Mouse (Mus musculus) stomach, embryonic 15.5 days (tissue): ENCODE data around the gene Hspb1. TPM values are rescaled to one million over a fixed set of nuclear protein-coding genes. Genes with fewer than 3 reads are reported as not detected.
A peak's percentile ranks its signal among the peaks of the same experiment; 100 is the strongest.

ENCODE experiments used
- ATAC-seq: fragments of 200-750 bp; cut with Nextera tagmentation; 2 replicates; pipeline ENCODE4 v1.8.0; 2017; ENCODE audit warnings: low read depth, moderate number of reproducible peaks, moderate TSS enrichment; ENCODE audit not compliant: insufficient read depth, low FRiP score
- H3K27ac ChIP-seq: fragments of 300-500 bp; sonication (generic); 2 replicates; pipeline ENCODE4 v1.5.1; 2015; ENCODE audit warnings: mild to moderate bottlenecking, inconsistent platforms
- H3K27me3 ChIP-seq: fragments of 300-500 bp; sonication (generic); replicated peaks from 2 replicates; pipeline ENCODE4 v1.6.1; 2015; ENCODE audit warnings: inconsistent platforms
- H3K36me3 ChIP-seq: fragments of 300-500 bp; sonication (generic); 2 replicates; pipeline ENCODE4 v1.6.1; 2015; ENCODE audit warnings: inconsistent platforms
- H3K4me1 ChIP-seq: fragments of 300-500 bp; sonication (generic); 2 replicates; pipeline ENCODE4 v1.6.1; 2015; ENCODE audit warnings: inconsistent platforms
- H3K4me2 ChIP-seq: fragments of 300-500 bp; sonication (generic); 2 replicates; pipeline ENCODE4 v1.6.1; 2015; ENCODE audit warnings: mild to moderate bottlenecking, inconsistent platforms
- H3K4me3 ChIP-seq: fragments of 300-500 bp; sonication (generic); replicated peaks from 2 replicates; pipeline ENCODE4 v1.5.1; 2015; ENCODE audit warnings: inconsistent platforms
- H3K9ac ChIP-seq: fragments of 300-500 bp; sonication (generic); 2 replicates; pipeline ENCODE4 v1.6.1; 2015; ENCODE audit warnings: inconsistent platforms
- H3K9me3 ChIP-seq: fragments of 300-500 bp; sonication (generic); 2 replicates; pipeline ENCODE4 v1.6.1; 2016; ENCODE audit warnings: inconsistent platforms
- WGBS: fragments of 180-500 bp; shearing (Covaris S2); methylation state at CpG from one replicate; pipeline ENCODE4 v1.1.7; 2015; 5-methylcytosine and 5-hydroxymethylcytosine counted together
- polyA plus RNA-seq: library from polyadenylated mRNA; unstranded; fragments of >200 nt; fragmentation: Nextera tagmentation; extraction: Ambion mirVana; gene quantifications from 2 replicates; pipeline ENCODE4 v1.2.1, GENCODE M21; 2015

Gene Hspb1
- polyA plus RNA-seq, 1 experiment from 2014 or later, result 451 TPM

DNA sequence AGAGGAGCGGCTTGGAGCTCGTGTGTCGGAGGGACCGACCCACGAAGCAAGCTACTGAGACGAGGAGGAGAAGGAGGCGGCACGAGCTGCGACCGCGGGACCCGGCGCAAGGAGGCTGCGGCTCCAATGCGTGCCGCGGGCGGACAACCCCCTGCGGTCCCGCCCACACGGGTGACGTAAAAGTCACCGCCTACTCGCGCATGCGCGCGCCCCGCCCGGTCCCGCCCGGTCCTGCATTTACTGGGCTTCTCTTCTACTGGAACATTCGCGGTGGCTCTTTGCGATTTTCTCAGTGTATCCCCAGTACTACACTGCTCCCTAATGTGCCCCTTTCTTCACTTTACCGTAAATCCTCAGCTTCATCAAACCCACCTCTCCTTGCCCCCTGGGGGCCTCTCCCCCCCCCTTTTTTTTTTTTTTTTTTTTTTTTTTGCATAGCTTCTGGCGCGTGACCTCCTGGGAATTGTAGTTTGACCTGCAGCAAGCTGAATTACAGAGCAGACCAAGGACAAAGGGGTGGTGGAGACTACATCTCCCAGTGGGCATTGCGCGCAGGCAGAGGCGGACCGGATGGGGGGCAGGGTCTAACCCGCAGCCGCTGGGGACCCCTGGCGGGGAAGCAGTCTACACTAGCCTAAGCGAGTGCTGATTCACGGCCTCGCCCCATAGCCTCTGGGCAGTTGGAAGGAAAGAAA lies 46.9 kb downstream of the Hspb1 start, which contains the start of gene Ywhag:
Gene Ywhag, minus strand, starts transcription at position 136 of the 695 bp plus-strand sequence.
- peak within 1 kb of the TSS; percentile 54 for H3K4me2 ChIP-seq
- peak within 1 kb of the TSS; percentile 99 for H3K27ac ChIP-seq
- peaks cover 8% of the 10 kb centered on the region; the same call in 1 of the 2 replicates for H3K4me1 ChIP-seq
- H3K27me3 ChIP-seq, result no peaks in the 10 kb centered on the region
- under 1% methylated on average over 48 of the region's 48 CpGs for WGBS
- peaks cover 18% of the 10 kb centered on the region for H3K36me3 ChIP-seq
- peak within 1 kb of the TSS; percentile 88 for H3K9ac ChIP-seq
- ATAC-seq, result peak; percentile 95
- no peaks in the 10 kb centered on the region for H3K9me3 ChIP-seq
- H3K4me3 ChIP-seq, result peak within 1 kb of the TSS; percentile 91

DNA sequence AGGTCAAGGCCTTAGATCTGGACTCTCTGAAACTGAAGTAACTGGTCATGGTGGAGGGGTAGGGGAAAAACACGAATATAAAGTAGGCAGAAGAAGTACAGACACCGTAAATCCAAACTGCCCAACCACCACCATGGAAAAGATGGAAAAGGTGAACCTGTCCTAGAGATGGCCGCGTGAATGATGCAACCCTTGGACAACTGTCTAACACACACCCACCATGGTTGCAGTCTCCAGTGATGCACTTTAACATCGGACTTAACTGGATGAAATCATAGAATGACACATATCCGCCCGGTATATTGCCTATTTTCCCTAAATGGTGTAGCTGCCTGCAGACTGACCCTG lies 47.4 kb downstream of the Hspb1 start:
- WGBS, result 49% methylated on average over 7 of the region's 7 CpGs
- Histone ChIP-seq H3K9me3 (no peaks in the 10 kb centered on the region), H3K27ac (peak overlapping the region; percentile 99), H3K4me1 (peaks cover 8% of the 10 kb centered on the region; the same call in 1 of the 2 replicates), H3K36me3 (peaks cover 14% of the 10 kb centered on the region), H3K4me2 (peak overlapping the region; percentile 49), H3K27me3 (no peaks in the 10 kb centered on the region), H3K4me3 (peak overlapping the region; percentile 91), H3K9ac (no peak overlapping the region)
- peak; percentile 5; the same call in 1 of the 2 replicates for ATAC-seq

DNA sequence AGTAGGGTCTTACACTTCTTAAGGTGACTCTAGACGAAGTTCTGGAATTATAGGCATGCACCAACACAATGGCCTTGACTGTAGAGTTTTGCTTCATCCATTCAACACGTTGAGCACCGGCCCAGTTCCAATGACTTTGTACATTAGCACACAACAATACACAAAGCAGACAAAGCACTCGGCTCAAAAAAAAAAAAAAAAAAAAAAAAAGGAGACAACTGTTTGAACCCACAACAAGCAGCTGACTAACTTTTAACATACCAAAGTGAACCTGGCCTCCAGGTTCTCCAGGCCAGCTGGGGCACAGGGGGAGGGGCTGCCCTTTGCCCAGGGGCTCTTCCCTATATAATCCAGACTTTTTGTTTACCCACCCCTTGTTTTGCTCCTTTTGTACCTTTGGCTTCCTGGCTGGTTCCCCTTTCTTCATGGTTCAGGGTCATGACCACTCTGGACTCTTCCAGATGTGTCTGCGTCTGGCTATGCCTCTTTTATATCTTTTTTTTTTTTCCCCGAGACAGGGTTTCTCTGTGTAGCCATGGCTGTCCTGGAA lies 48.0 kb downstream of the Hspb1 start:
- no peak overlapping the region for H3K9ac ChIP-seq
- WGBS, result 71% methylated on average over 6 of the region's 6 CpGs
- H3K4me3 ChIP-seq, result no peak overlapping the region
- no peaks in the 10 kb centered on the region for H3K9me3 ChIP-seq
- H3K36me3 ChIP-seq, result peaks cover 10% of the 10 kb centered on the region
- no peaks in the 10 kb centered on the region for H3K27me3 ChIP-seq
- H3K27ac ChIP-seq, result 0 out of 2 replicates have a peak overlapping the region, but pooled peaks have one; percentile 99
- no peak for ATAC-seq
- H3K4me1 ChIP-seq, result peaks cover 8% of the 10 kb centered on the region; the same call in 1 of the 2 replicates
- peak overlapping the region; percentile 49 for H3K4me2 ChIP-seq

Other genes with a start within 250 kb of the Hspb1 start
- 99.8 and 101 TPM in 2 replicates for gene Por, start 217.9 kb upstream of the Hspb1 start, polyA plus RNA-seq
- gene Tmem120a, start 143.5 kb upstream of the Hspb1 start, polyA plus RNA-seq, result 43.9 and 45.5 TPM in 2 replicates
- 0.30 and 0.36 TPM in 2 replicates for gene Styxl1, start 109.5 kb upstream of the Hspb1 start, polyA plus RNA-seq
- gene Mdh2, start 109.4 kb upstream of the Hspb1 start, polyA plus RNA-seq, result 496 and 553 TPM in 2 replicates
- 2.9 and 4.2 TPM in 2 replicates for gene Srrm3, start 81.0 kb upstream of the Hspb1 start, polyA plus RNA-seq
- 167 and 173 TPM in 2 replicates for gene Ywhag, start 46.7 kb downstream of the Hspb1 start, polyA plus RNA-seq
- gene Ssc4d, start 86.6 kb downstream of the Hspb1 start, polyA plus RNA-seq, result 3.4 TPM in 2 replicates
- gene Zp3, start 92.2 kb downstream of the Hspb1 start, polyA plus RNA-seq, result 1.7 TPM in 2 replicates
- 22.9 and 25.4 TPM in 2 replicates for gene Dtx2, start 106.9 kb downstream of the Hspb1 start, polyA plus RNA-seq
- 30.3 and 37.0 TPM in 2 replicates for gene Upk3b, start 150.6 kb downstream of the Hspb1 start, polyA plus RNA-seq
- gene Upk3bl, start 166.6 kb downstream of the Hspb1 start, polyA plus RNA-seq, result 72.2 and 117 TPM in 2 replicates
- gene Rasa4, start 196.0 kb downstream of the Hspb1 start, polyA plus RNA-seq, result 9.3 and 10.4 TPM in 2 replicates
- gene Polr2j, start 228.7 kb downstream of the Hspb1 start, polyA plus RNA-seq, result 209 and 218 TPM in 2 replicates
- 27.2 and 28.5 TPM in 2 replicates for gene Lrwd1, start 248.2 kb downstream of the Hspb1 start, polyA plus RNA-seq
- gene Alkbh4, start 248.2 kb downstream of the Hspb1 start, polyA plus RNA-seq, result 16.5 and 17.1 TPM in 2 replicates